In the genomic region with DNA sequence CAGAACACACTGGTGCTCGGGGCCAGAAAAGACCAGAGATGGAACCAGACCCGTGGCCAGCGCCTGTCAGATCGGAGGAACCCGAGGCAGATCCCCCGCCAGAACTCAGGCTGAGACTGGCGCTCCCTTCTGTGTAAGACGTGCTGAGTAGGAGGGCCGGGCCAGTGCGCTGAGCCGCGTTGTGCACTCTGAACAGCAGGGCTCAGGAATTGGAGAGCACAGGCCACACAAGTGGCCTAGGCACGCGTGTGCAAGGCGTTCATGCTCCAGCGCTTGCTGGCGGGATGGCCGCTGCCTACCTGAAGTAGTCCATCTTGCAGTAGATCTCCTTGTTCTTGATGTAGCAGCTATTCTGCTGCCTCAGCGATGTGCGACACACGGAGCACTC, we compare ENCODE assay signal across 7 mouse cellular contexts. TPM values are rescaled to one million over a fixed set of nuclear protein-coding genes. Genes with fewer than 3 reads are reported as not detected.
A peak's percentile ranks its signal among the peaks of the same experiment; 100 is the strongest.
DNase-seq lines count a peak whose midpoint lies in the region; ATAC-seq and TF ChIP-seq lines count a peak whose summit lies in the region.

No protein-coding gene starts in this region.

- H3K27ac ChIP-seq in ES-Bruce4 (ENCODE audit: insufficient read depth, low read length) = no peak overlapping the region
- H3K27ac ChIP-seq in hindbrain, embryonic 10.5 days = no peak overlapping the region
- no peak overlapping the region for H3K27ac ChIP-seq in liver, embryonic 16.5 days (ENCODE audit: low read length)
- H3K27ac ChIP-seq in stomach, embryonic 15.5 days = no peak overlapping the region

- no peak for TF ChIP-seq EP300 in ES-Bruce4 (IDR thresholded peaks at IDR 0.05; ENCODE audit: insufficient read depth, low read depth, low read length)

- H3K9ac ChIP-seq in ES-Bruce4 (ENCODE audit: low read depth, poor library complexity, severe bottlenecking) = no peak overlapping the region
- H3K9ac ChIP-seq in liver, embryonic 16.5 days (ENCODE audit: low read depth, low read length) = no peak overlapping the region
- no peak overlapping the region for H3K9ac ChIP-seq in stomach, embryonic 15.5 days

- no peaks in the 10 kb centered on the region for H3K36me3 ChIP-seq in ES-Bruce4 (ENCODE audit: control insufficient read depth, insufficient read depth, low read length, poor library complexity, severe bottlenecking)
- H3K36me3 ChIP-seq in hindbrain, embryonic 10.5 days = no peaks in the 10 kb centered on the region
- no peaks in the 10 kb centered on the region for H3K36me3 ChIP-seq in liver, embryonic 16.5 days (ENCODE audit: control insufficient read depth, insufficient read depth)
- H3K36me3 ChIP-seq in stomach, embryonic 15.5 days = no peaks in the 10 kb centered on the region

- ATAC-seq in liver, embryonic 16.5 days (ENCODE audit: low read depth) = no peak; the same call in 1 of the 2 replicates
- ATAC-seq in stomach, embryonic 15.5 days (ENCODE audit: insufficient read depth, low FRiP score, low read depth) = no peak; the same call in 1 of the 2 replicates
- ATAC-seq in erythroblast, adult 5-6 weeks (replicated peaks; ENCODE audit: low FRiP score, poor library complexity, severe bottlenecking) = no peak
- no peak for ATAC-seq in frontal cortex, adult (ENCODE audit: low TSS enrichment)

- TF ChIP-seq CTCF in ES-Bruce4 (IDR thresholded peaks at IDR 0.05; ENCODE audit: low read depth, low read length) = no peak

- no peak for TF ChIP-seq POLR2A in ES-Bruce4 (IDR thresholded peaks at IDR 0.05; ENCODE audit: insufficient read depth, low read length)

- peak overlapping the region; percentile 1; the same call in 1 of the 2 replicates for H3K4me2 ChIP-seq in liver, embryonic 16.5 days (ENCODE audit: low read depth, low read length)
- H3K4me2 ChIP-seq in stomach, embryonic 15.5 days = peak overlapping the region; percentile 82

- H3K4me1 ChIP-seq in ES-Bruce4 (ENCODE audit: control insufficient read depth, insufficient read depth, low read length) = peaks cover 2% of the 10 kb centered on the region
- peaks cover 43% of the 10 kb centered on the region for H3K4me1 ChIP-seq in hindbrain, embryonic 10.5 days (replicated peaks)
- H3K4me1 ChIP-seq in liver, embryonic 16.5 days (ENCODE audit: control insufficient read depth, low read depth, low read length) = no peaks in the 10 kb centered on the region; the same call in none of the 2 replicates
- peaks cover 29% of the 10 kb centered on the region for H3K4me1 ChIP-seq in stomach, embryonic 15.5 days

- peak; percentile 15 for DNase-seq in brain, adult 2 months (ENCODE audit: low read depth, low spot score)
- DNase-seq in hindbrain, embryonic 10.5 days (ENCODE audit: low spot score) = peak; percentile 65

- peaks cover 26% of the 10 kb centered on the region for H3K27me3 ChIP-seq in ES-Bruce4 (ENCODE audit: control insufficient read depth, insufficient read depth, low read length, poor library complexity, severe bottlenecking)
- H3K27me3 ChIP-seq in hindbrain, embryonic 10.5 days (ENCODE audit: insufficient read depth, poor library complexity, severe bottlenecking) = peaks cover 100% of the 10 kb centered on the region
- peaks cover 98% of the 10 kb centered on the region for H3K27me3 ChIP-seq in liver, embryonic 16.5 days (ENCODE audit: control insufficient read depth, insufficient read depth, low read depth, low read length)
- H3K27me3 ChIP-seq in stomach, embryonic 15.5 days (replicated peaks) = peaks cover 98% of the 10 kb centered on the region

- H3K9me3 ChIP-seq in ES-Bruce4 (replicated peaks; ENCODE audit: control insufficient read depth, insufficient read depth, low read length, poor library complexity, severe bottlenecking) = no peaks in the 10 kb centered on the region
- no peaks in the 10 kb centered on the region for H3K9me3 ChIP-seq in hindbrain, embryonic 10.5 days
- no peaks in the 10 kb centered on the region for H3K9me3 ChIP-seq in liver, embryonic 16.5 days (replicated peaks; ENCODE audit: control insufficient read depth, low read length)
- no peaks in the 10 kb centered on the region for H3K9me3 ChIP-seq in stomach, embryonic 15.5 days

- 1% methylated on average over 21 of the region's 21 CpGs for WGBS in hindbrain, embryonic 10.5 days
- WGBS in liver, embryonic 16.5 days (ENCODE audit: insufficient replicate concordance) = 4% methylated on average over 21 of the region's 21 CpGs
- 2% methylated on average over 21 of the region's 21 CpGs for WGBS in stomach, embryonic 15.5 days

- H3K4me3 ChIP-seq in ES-Bruce4 (ENCODE audit: low read depth, low read length) = peak overlapping the region; percentile 13
- peak overlapping the region; percentile 57 for H3K4me3 ChIP-seq in hindbrain, embryonic 10.5 days
- H3K4me3 ChIP-seq in liver, embryonic 16.5 days (ENCODE audit: low read depth, low read length) = no peak overlapping the region
- H3K4me3 ChIP-seq in stomach, embryonic 15.5 days (replicated peaks) = peak overlapping the region; percentile 19; the same call in 1 of the 2 replicates

RNA-seq across cellular contexts. Expression of a gene that starts 2.7 kb away (rescaled TPM):
- 0.94 and 1.1 TPM in 2 replicates for polyA plus RNA-seq in ES-Bruce4 (2011; ENCODE audit: insufficient read depth, insufficient read length, low read depth, missing spikeins)
- 0.84 and 2.0 TPM in 2 replicates for polyA plus RNA-seq in hindbrain, embryonic 10.5 days (2016; fragmentation: Nextera tagmentation; extraction: Ambion mirVana)
- polyA plus RNA-seq in liver, embryonic 16.5 days (2015; fragmentation: Nextera tagmentation; extraction: Ambion mirVana) = 0.41 and 0.53 TPM in 2 replicates
- 1.2 and 1.8 TPM in 2 replicates for polyA plus RNA-seq in stomach, embryonic 15.5 days (2015; fragmentation: Nextera tagmentation; extraction: Ambion mirVana)
- total RNA-seq in erythroblast, adult 5-6 weeks (2015; ENCODE audit: low replicate concordance) = not detected in 2 replicates
- total RNA-seq in erythroblast, adult 5-6 weeks (2017; ENCODE audit: low replicate concordance) = not detected in 2 replicates

RNA-seq across cellular contexts. Expression of a gene that starts 33.6 kb away (rescaled TPM):
- 28.3 and 35.9 TPM in 2 replicates for polyA plus RNA-seq in ES-Bruce4 (2011; ENCODE audit: insufficient read depth, insufficient read length, low read depth, missing spikeins)
- polyA plus RNA-seq in hindbrain, embryonic 10.5 days (2016; fragmentation: Nextera tagmentation; extraction: Ambion mirVana) = 24.7 and 25.9 TPM in 2 replicates
- 14.6 and 17.0 TPM in 2 replicates for polyA plus RNA-seq in liver, embryonic 16.5 days (2015; fragmentation: Nextera tagmentation; extraction: Ambion mirVana)
- 27.4 and 30.7 TPM in 2 replicates for polyA plus RNA-seq in stomach, embryonic 15.5 days (2015; fragmentation: Nextera tagmentation; extraction: Ambion mirVana)
- total RNA-seq in erythroblast, adult 5-6 weeks (2015; ENCODE audit: low replicate concordance) = 3.3 and 6.7 TPM in 2 replicates
- 6.9 and 11.8 TPM in 2 replicates for total RNA-seq in erythroblast, adult 5-6 weeks (2017; ENCODE audit: low replicate concordance)

RNA-seq across cellular contexts. Expression of a gene that starts 34.0 kb away (rescaled TPM):
- polyA plus RNA-seq in ES-Bruce4 (2011; ENCODE audit: insufficient read depth, insufficient read length, low read depth, missing spikeins) = 33.6 and 40.6 TPM in 2 replicates
- 88.2 and 98.7 TPM in 2 replicates for polyA plus RNA-seq in hindbrain, embryonic 10.5 days (2016; fragmentation: Nextera tagmentation; extraction: Ambion mirVana)
- polyA plus RNA-seq in liver, embryonic 16.5 days (2015; fragmentation: Nextera tagmentation; extraction: Ambion mirVana) = 22.4 TPM in 2 replicates
- polyA plus RNA-seq in stomach, embryonic 15.5 days (2015; fragmentation: Nextera tagmentation; extraction: Ambion mirVana) = 54.9 and 60.1 TPM in 2 replicates
- 13.1 and 18.2 TPM in 2 replicates for total RNA-seq in erythroblast, adult 5-6 weeks (2015; ENCODE audit: low replicate concordance)
- 19.0 and 20.5 TPM in 2 replicates for total RNA-seq in erythroblast, adult 5-6 weeks (2017; ENCODE audit: low replicate concordance)

RNA-seq across cellular contexts. Expression of a gene that starts 53.3 kb away (rescaled TPM):
- not detected in 2 replicates for polyA plus RNA-seq in ES-Bruce4 (2011; ENCODE audit: insufficient read depth, insufficient read length, low read depth, missing spikeins)
- polyA plus RNA-seq in hindbrain, embryonic 10.5 days (2016; fragmentation: Nextera tagmentation; extraction: Ambion mirVana) = 1.3 and 4.0 TPM in 2 replicates
- 0.13 TPM in 1 of 2 replicates, not detected in the other for polyA plus RNA-seq in liver, embryonic 16.5 days (2015; fragmentation: Nextera tagmentation; extraction: Ambion mirVana)
- 0.26 TPM in 1 of 2 replicates, not detected in the other for polyA plus RNA-seq in stomach, embryonic 15.5 days (2015; fragmentation: Nextera tagmentation; extraction: Ambion mirVana)
- not detected in 2 replicates for total RNA-seq in erythroblast, adult 5-6 weeks (2015; ENCODE audit: low replicate concordance)
- total RNA-seq in erythroblast, adult 5-6 weeks (2017; ENCODE audit: low replicate concordance) = not detected in 2 replicates

RNA-seq across cellular contexts. Expression of a gene that starts 53.3 kb away (rescaled TPM):
- polyA plus RNA-seq in ES-Bruce4 (2011; ENCODE audit: insufficient read depth, insufficient read length, low read depth, missing spikeins) = 59.0 and 65.7 TPM in 2 replicates
- 202 and 224 TPM in 2 replicates for polyA plus RNA-seq in hindbrain, embryonic 10.5 days (2016; fragmentation: Nextera tagmentation; extraction: Ambion mirVana)
- polyA plus RNA-seq in liver, embryonic 16.5 days (2015; fragmentation: Nextera tagmentation; extraction: Ambion mirVana) = 128 and 134 TPM in 2 replicates
- 247 and 252 TPM in 2 replicates for polyA plus RNA-seq in stomach, embryonic 15.5 days (2015; fragmentation: Nextera tagmentation; extraction: Ambion mirVana)
- total RNA-seq in erythroblast, adult 5-6 weeks (2015; ENCODE audit: low replicate concordance) = 16.9 and 28.4 TPM in 2 replicates
- 6.5 and 9.3 TPM in 2 replicates for total RNA-seq in erythroblast, adult 5-6 weeks (2017; ENCODE audit: low replicate concordance)
